Comparison of ENCODE assay signal across 11 mouse cellular contexts in genomic region chr8:117516876-117517565, GRCm38 (mm10). TPM values are rescaled to one million over a fixed set of nuclear protein-coding genes. Genes with fewer than 3 reads are reported as not detected.
DNase-seq lines count a peak whose midpoint lies in the region; ATAC-seq and TF ChIP-seq lines count a peak whose summit lies in the region.
"Had no signal": no experiment of that assay in that cellular context is flagged by ENCODE, and none has a peak within 500 bp of the region (broad histone marks: within the 10 kb centered on the region; RNA-seq: fewer than 3 reads in every experiment).

No protein-coding gene starts in this region.

- TF ChIP-seq POLR2A in lung, adult 2 months (IDR thresholded peaks at IDR 0.05; ENCODE audit: borderline replicate concordance, extremely low read depth, low read depth, low read length) = no peak

- H3K9ac ChIP-seq in forebrain, postnatal 0 days = no peak overlapping the region
- H3K9ac ChIP-seq in forebrain, embryonic 11.5 days (ENCODE audit: low read length) = no peak overlapping the region
- H3K9ac ChIP-seq in lung, embryonic 14.5 days = no peak overlapping the region
- H3K9ac ChIP-seq in kidney, embryonic 15.5 days = no peak overlapping the region
- no peak overlapping the region for H3K9ac ChIP-seq in limb, embryonic 15.5 days

- no peak for ATAC-seq in forebrain, postnatal 0 days
- ATAC-seq in forebrain, embryonic 11.5 days (replicated peaks; ENCODE audit: low FRiP score) = no peak
- ATAC-seq in lung, embryonic 14.5 days (ENCODE audit: insufficient read depth) = no peak
- 0 out of 2 replicates have a peak, but pooled peaks have one; percentile 47 for ATAC-seq in kidney, embryonic 15.5 days (replicated peaks; ENCODE audit: low FRiP score)
- ATAC-seq in limb, embryonic 15.5 days (ENCODE audit: insufficient number of reproducible peaks, low FRiP score, low TSS enrichment, low read depth) = peak; percentile 77
- ATAC-seq: intestine, postnatal 0 days had no signal

- H3K36me3 ChIP-seq in forebrain, postnatal 0 days (ENCODE audit: insufficient read depth) = no peaks in the 10 kb centered on the region
- no peaks in the 10 kb centered on the region for H3K36me3 ChIP-seq in forebrain, embryonic 11.5 days (ENCODE audit: control insufficient read depth, insufficient read depth, low read length)
- H3K36me3 ChIP-seq in lung, embryonic 14.5 days (ENCODE audit: insufficient read depth) = no peaks in the 10 kb centered on the region
- H3K36me3 ChIP-seq in kidney, embryonic 15.5 days = no peaks in the 10 kb centered on the region
- no peaks in the 10 kb centered on the region for H3K36me3 ChIP-seq in limb, embryonic 15.5 days

- no peak overlapping the region for H3K4me2 ChIP-seq in forebrain, postnatal 0 days (ENCODE audit: low read depth)
- no peak overlapping the region for H3K4me2 ChIP-seq in forebrain, embryonic 11.5 days (ENCODE audit: low read depth, low read length, severe bottlenecking)
- H3K4me2 ChIP-seq in lung, embryonic 14.5 days = no peak overlapping the region
- H3K4me2 ChIP-seq in kidney, embryonic 15.5 days = no peak overlapping the region
- no peak overlapping the region for H3K4me2 ChIP-seq in limb, embryonic 15.5 days

- no peaks in the 10 kb centered on the region for H3K9me3 ChIP-seq in forebrain, postnatal 0 days (ENCODE audit: low read length)
- no peaks in the 10 kb centered on the region for H3K9me3 ChIP-seq in forebrain, embryonic 11.5 days (ENCODE audit: control insufficient read depth, low read length)
- H3K9me3 ChIP-seq in lung, embryonic 14.5 days (ENCODE audit: low read depth, low read length) = no peaks in the 10 kb centered on the region
- no peaks in the 10 kb centered on the region for H3K9me3 ChIP-seq in kidney, embryonic 15.5 days (replicated peaks)
- no peaks in the 10 kb centered on the region for H3K9me3 ChIP-seq in limb, embryonic 15.5 days

- H3K4me1 ChIP-seq in forebrain, postnatal 0 days (ENCODE audit: insufficient read depth) = no peaks in the 10 kb centered on the region
- H3K4me1 ChIP-seq in forebrain, embryonic 11.5 days (replicated peaks; ENCODE audit: control insufficient read depth, insufficient read depth, low read length) = no peaks in the 10 kb centered on the region
- no peaks in the 10 kb centered on the region for H3K4me1 ChIP-seq in lung, embryonic 14.5 days (ENCODE audit: insufficient read depth)
- H3K4me1 ChIP-seq in lung, adult 2 months (ENCODE audit: control insufficient read depth, insufficient read depth, low read length) = no peaks in the 10 kb centered on the region
- peaks cover 9% of the 10 kb centered on the region; the same call in 1 of the 2 replicates for H3K4me1 ChIP-seq in kidney, embryonic 15.5 days
- H3K4me1 ChIP-seq in limb, embryonic 15.5 days = peaks cover 10% of the 10 kb centered on the region; the same call in 1 of the 2 replicates

- H3K27me3 ChIP-seq in forebrain, postnatal 0 days (ENCODE audit: insufficient read depth, low read length) = no peaks in the 10 kb centered on the region
- no peaks in the 10 kb centered on the region for H3K27me3 ChIP-seq in forebrain, embryonic 11.5 days (ENCODE audit: control insufficient read depth, insufficient read depth, low read length)
- no peaks in the 10 kb centered on the region for H3K27me3 ChIP-seq in lung, embryonic 14.5 days (ENCODE audit: insufficient read depth, low read length)
- H3K27me3 ChIP-seq in kidney, embryonic 15.5 days = no peaks in the 10 kb centered on the region
- H3K27me3 ChIP-seq in limb, embryonic 15.5 days = no peaks in the 10 kb centered on the region

- TF ChIP-seq CTCF in forebrain, postnatal 0 days (IDR thresholded peaks at IDR 0.05; ENCODE audit: low read depth) = no peak
- TF ChIP-seq CTCF in lung, embryonic 14.5 days (IDR thresholded peaks at IDR 0.05; ENCODE audit: low read depth) = no peak
- no peak for TF ChIP-seq CTCF in lung, adult 2 months (IDR thresholded peaks at IDR 0.05; ENCODE audit: insufficient read depth, low read length)

- DNase-seq in forebrain, postnatal 0 days = peak; percentile 45
- no peak for DNase-seq in forebrain, embryonic 11.5 days (ENCODE audit: low spot score)
- peak; percentile 26 for DNase-seq in lung, embryonic 14.5 days
- no peak for DNase-seq in lung, adult 2 months
- DNase-seq in embryo, embryonic 10.5 days (ENCODE audit: low spot score) = no peak
- DNase-seq in ovary, adult 18-20 months (ENCODE audit: low spot score) = no peak
- DNase-seq: adrenal gland, postnatal 14 days had no signal

- H3K27ac ChIP-seq in forebrain, postnatal 0 days (ENCODE audit: low read depth, low read length) = no peak overlapping the region
- no peak overlapping the region for H3K27ac ChIP-seq in forebrain, embryonic 11.5 days (ENCODE audit: low read depth, low read length)
- no peak overlapping the region for H3K27ac ChIP-seq in lung, embryonic 14.5 days (ENCODE audit: low read depth)
- H3K27ac ChIP-seq in kidney, embryonic 15.5 days = no peak overlapping the region
- H3K27ac ChIP-seq in limb, embryonic 15.5 days = peak overlapping the region; percentile 67

- WGBS in forebrain, postnatal 0 days = 63% methylated on average over 14 of the region's 14 CpGs
- 72% methylated on average over 14 of the region's 14 CpGs for WGBS in forebrain, embryonic 11.5 days
- WGBS in lung, embryonic 14.5 days = 63% methylated on average over 14 of the region's 14 CpGs
- 66% methylated on average over 14 of the region's 14 CpGs for WGBS in lung, adult 2 months
- WGBS in kidney, embryonic 15.5 days = 72% methylated on average over 14 of the region's 14 CpGs
- 57% methylated on average over 14 of the region's 14 CpGs for WGBS in limb, embryonic 15.5 days

- H3K4me3 ChIP-seq in forebrain, postnatal 0 days (ENCODE audit: low read depth, low read length) = no peak overlapping the region
- no peak overlapping the region for H3K4me3 ChIP-seq in forebrain, embryonic 11.5 days (ENCODE audit: low read depth, low read length)
- H3K4me3 ChIP-seq in lung, embryonic 14.5 days (ENCODE audit: low read depth, low read length) = no peak overlapping the region
- H3K4me3 ChIP-seq in lung, adult 2 months (replicated peaks; ENCODE audit: extremely low read depth, low read depth, low read length) = no peak overlapping the region
- no peak overlapping the region for H3K4me3 ChIP-seq in kidney, embryonic 15.5 days (replicated peaks)
- no peak overlapping the region for H3K4me3 ChIP-seq in limb, embryonic 15.5 days
- H3K4me3 ChIP-seq: myocyte had no signal

RNA-seq across cellular contexts. Expression of gene Plcg2, which starts 18.9 kb away (rescaled TPM):
- total RNA-seq in forebrain, postnatal 0 days (2014; rRNA removed) = 1.8 TPM in 2 replicates
- 0.63 and 1.1 TPM in 2 replicates for polyA plus RNA-seq in forebrain, postnatal 0 days (2015; fragmentation: Nextera tagmentation; extraction: Ambion mirVana)
- 2.0 and 2.7 TPM in 2 replicates for polyA plus RNA-seq in forebrain, embryonic 11.5 days (2014; fragmentation: Nextera tagmentation; extraction: Ambion mirVana)
- 3.2 and 4.2 TPM in 2 replicates for polyA plus RNA-seq in lung, embryonic 14.5 days (2014; fragmentation: Nextera tagmentation; extraction: Ambion mirVana)
- 9.6 and 11.5 TPM in 2 replicates for polyA plus RNA-seq in lung, adult 2 months (2012; rRNA removed)
- 5.1 and 6.0 TPM in 2 replicates for polyA plus RNA-seq in kidney, embryonic 15.5 days (2015; fragmentation: Nextera tagmentation; extraction: Ambion mirVana)
- polyA plus RNA-seq in limb, embryonic 15.5 days (2015; fragmentation: Nextera tagmentation; extraction: Ambion mirVana) = 3.8 and 4.6 TPM in 2 replicates

Comparison
In these comparisons a context has a peak if more than half of its experiments do, and no peak if none do; other contexts are left out.
1. DNase-seq: peak in forebrain, postnatal 0 days (single experiment) and lung, embryonic 14.5 days (single experiment); none in forebrain, embryonic 11.5 days (single experiment), lung, adult 2 months (single experiment), embryo, embryonic 10.5 days (single experiment) and ovary, adult 18-20 months (single experiment).
2. ATAC-seq: peak in kidney, embryonic 15.5 days (single experiment) and limb, embryonic 15.5 days (single experiment); none in forebrain, postnatal 0 days (single experiment), forebrain, embryonic 11.5 days (single experiment) and lung, embryonic 14.5 days (single experiment).